Mouse (Mus musculus) brain, embryonic 14.5 days (tissue): Measurements from ENCODE around the gene Tmprss13. TPM values are rescaled to one million over a fixed set of nuclear protein-coding genes. Genes with fewer than 3 reads are reported as not detected.
A peak's percentile ranks its signal among the peaks of the same experiment; 100 is the strongest.

Experiments used
- DNase-seq: peaks from one replicate; pipeline ENCODE4 v3.0.0-alpha.2; 2011; ENCODE audit warnings: low read depth
- CTCF ChIP-seq: fragments of 200-500 bp; IDR thresholded peaks from 2 replicates; pipeline ENCODE4 v1.5.1; 2012; ENCODE audit warnings: inconsistent platforms, mild to moderate bottlenecking, moderate library complexity, borderline replicate concordance; ENCODE audit not compliant: insufficient read depth, insufficient read length; ENCODE audit errors: extremely low read depth
- POLR2A ChIP-seq: fragments of 200-500 bp; IDR thresholded peaks from 2 replicates; pipeline ENCODE4 v1.6.1; 2012; ENCODE audit warnings: mild to moderate bottlenecking, inconsistent platforms, borderline replicate concordance; ENCODE audit not compliant: poor library complexity, insufficient read depth, insufficient read length, severe bottlenecking; ENCODE audit errors: extremely low read depth
- polyA plus RNA-seq: library from polyadenylated mRNA; depleted of rRNA; stranded (reverse); fragments of >200 nt; gene quantifications from 2 replicates; pipeline ENCODE4 v1.2.3, GENCODE M21; 2012

Gene Tmprss13
- polyA plus RNA-seq, 1 experiment: 0.10 TPM

DNA sequence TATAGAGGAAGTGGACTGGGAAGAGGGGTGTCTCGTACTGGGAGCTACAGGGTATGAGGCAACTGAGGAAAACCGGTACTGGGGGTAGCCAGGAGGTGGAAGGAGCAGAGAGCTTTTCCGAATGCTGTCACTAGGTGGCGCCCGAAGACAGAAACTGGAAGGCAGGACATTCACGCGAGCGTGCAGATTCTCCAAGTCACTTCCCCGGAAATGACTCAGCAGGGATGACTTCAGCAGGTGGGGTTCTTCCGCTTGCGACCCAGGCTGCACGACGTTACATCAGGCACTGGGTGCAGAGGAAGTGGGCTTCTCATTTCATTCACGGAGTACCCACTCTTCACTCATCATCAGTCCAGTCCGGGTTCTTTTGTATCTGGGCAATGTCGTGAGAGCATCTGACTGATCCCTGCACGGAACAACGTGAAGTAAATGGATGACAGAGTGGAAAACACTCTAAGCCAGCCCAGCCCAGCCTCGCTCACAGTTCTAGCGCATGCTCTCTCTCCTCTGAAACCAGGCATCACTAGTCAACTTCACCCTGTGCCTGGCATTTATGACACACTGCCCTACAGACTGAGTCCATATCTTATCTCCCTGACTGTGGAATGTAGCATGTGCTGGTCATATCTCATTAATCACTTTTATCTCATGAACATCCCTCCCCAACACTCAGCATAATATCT is 18.3 kb upstream of the Tmprss13 start:
- peak; percentile 30; the same call in 1 of the 2 replicates for TF ChIP-seq POLR2A
- peak; percentile 97 for TF ChIP-seq CTCF
- peak; percentile 98 for DNase-seq

GRCm38 (mm10) chr9:45301771-45302170 is 17.1 kb upstream of the Tmprss13 start:
- no peak for DNase-seq
- no peak for TF ChIP-seq CTCF
- TF ChIP-seq POLR2A: no peak

DNA sequence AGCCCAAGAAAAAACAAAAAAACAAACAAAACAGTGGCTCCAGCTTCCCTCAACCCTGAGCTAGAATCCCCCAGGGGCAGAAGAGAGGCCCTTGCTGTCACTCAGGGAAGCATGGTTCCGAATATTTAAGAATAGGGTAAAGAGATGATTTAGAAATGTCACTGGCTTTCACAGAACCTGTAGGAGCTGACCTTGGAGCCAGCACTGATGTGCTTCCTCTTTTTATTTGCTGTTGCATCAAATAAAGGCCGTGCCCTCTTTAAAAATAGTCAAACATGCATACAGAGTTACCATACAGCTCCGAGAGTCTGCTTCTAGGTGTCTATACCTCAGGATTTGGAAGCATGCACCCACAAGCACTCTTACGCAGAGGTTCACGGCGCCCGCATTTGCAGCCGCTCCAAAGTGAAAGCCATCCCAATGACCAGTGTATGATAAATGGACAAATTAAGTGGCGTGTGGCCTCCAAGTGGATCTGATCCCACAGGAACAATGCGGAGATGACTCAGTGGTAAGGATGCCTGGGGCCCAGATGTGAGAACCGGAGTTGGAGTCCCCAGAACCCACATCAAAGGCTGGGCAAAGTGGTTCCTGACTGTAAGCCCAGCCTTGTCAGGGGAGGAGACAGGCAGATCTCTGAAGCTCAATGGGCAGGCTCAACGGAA is 12.0 kb upstream of the Tmprss13 start:
- TF ChIP-seq POLR2A (no peak), CTCF (no peak)
- no peak for DNase-seq

GRCm38 (mm10) chr9:45308521-45308920 is 10.4 kb upstream of the Tmprss13 start:
- no peak for TF ChIP-seq POLR2A
- no peak for TF ChIP-seq CTCF
- no peak for DNase-seq

- no peak for TF ChIP-seq CTCF
- no peak for TF ChIP-seq POLR2A
- no peak for DNase-seq
Measured at GRCm38 (mm10) chr9:45311858-45312257, 7.0 kb upstream of the Tmprss13 start.

DNA sequence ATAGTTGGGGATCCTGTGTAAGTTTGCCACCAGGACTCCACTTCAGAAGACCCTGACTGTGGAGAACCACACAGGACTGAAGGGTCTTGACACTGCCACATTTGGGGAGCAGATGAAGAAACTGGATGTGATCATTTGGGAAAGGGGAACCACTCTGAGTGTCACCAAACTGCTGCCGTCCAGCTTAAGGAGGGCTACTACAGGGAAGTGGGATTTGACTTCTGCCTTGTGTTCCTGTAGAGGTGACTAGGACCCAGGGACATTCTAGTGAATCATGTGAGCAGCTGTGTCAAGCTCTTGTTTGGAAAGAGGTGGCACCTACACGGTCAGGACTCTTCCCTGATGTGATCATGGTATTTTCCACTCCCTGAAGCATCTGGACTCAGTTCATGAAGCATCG is 5.0 kb upstream of the Tmprss13 start:
- TF ChIP-seq CTCF: no peak
- TF ChIP-seq POLR2A: no peak

GRCm38 (mm10) chr9:45317635-45318034 is 1.3 kb upstream of the Tmprss13 start:
- DNase-seq: no peak
- TF ChIP-seq CTCF: no peak
- no peak for TF ChIP-seq POLR2A

More for the DNA sequence above, 5.0 kb upstream of the Tmprss13 start:
- DNase-seq: no peak

- TF ChIP-seq POLR2A (no peak), CTCF (no peak)
- peak; percentile 24 for DNase-seq
Measured at GRCm38 (mm10) chr9:45321465-45321864, 2.6 kb downstream of the Tmprss13 start.

DNA sequence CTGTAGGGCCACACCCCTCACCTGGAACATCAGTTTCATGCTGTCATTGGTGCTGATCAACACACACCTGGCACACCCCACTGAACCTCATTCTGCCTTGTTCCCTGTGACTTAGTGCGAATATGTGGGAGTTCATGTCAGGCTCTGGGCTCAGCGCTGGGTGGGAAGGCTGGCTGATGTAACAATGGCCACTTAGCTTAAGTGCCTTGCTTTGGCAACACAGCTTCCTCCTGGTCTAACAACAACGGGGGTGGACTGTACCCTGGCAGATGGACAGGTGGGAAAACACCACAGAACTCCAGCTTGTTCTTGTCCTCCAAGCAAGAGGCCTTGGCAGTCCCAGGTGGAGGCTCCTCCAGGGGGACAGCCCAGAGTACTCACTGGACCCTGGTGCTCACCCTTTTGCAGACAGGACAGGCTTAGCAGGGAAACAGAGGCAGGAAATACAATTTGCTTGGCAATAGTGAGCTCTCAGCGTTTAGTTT is 3.1 kb downstream of the Tmprss13 start:
- no peak for DNase-seq
- no peak for TF ChIP-seq CTCF

DNA sequence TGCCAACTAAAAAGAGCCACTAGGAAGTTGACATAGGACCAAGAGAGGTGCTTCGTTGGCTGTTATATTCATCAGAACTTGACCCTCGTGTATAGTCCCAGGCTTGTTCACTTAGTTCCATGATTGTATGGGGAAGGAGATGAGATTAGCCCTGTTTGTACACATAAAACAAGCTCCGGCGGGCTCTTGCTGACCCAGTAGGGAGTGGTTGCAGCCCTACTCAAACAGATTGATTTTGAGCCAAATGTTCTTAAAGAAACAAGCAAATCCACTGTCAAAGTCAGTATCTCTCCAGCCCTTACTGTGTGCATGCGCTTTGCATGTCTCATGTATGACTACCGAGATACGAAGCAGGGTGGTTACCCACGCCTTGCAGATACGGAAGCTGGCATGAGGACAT is 7.5 kb downstream of the Tmprss13 start:
- no peak for TF ChIP-seq POLR2A
- TF ChIP-seq CTCF: no peak
- DNase-seq: no peak

- DNase-seq: no peak
- TF ChIP-seq CTCF: no peak
- no peak for TF ChIP-seq POLR2A
Measured at GRCm38 (mm10) chr9:45328263-45328662, 9.4 kb downstream of the Tmprss13 start.

GRCm38 (mm10) chr9:45329577-45329976 is 10.7 kb downstream of the Tmprss13 start:
- TF ChIP-seq CTCF (no peak), POLR2A (no peak)
- DNase-seq: no peak
